Mouse (Mus musculus) CH12.LX (cell line): ENCODE measurements around the gene Spata2.

Experiments
- CHD2 ChIP-seq: IDR thresholded peaks from 2 replicates; pipeline ENCODE4 v1.6.1; 2011; ENCODE audit warnings: low read length, improper control_type of control experiment
- CTCF ChIP-seq, 2 experiments: IDR thresholded peaks in 1 of 2; conservative IDR thresholded peaks in 1 of 2; 2 replicates each; pipeline ENCODE4 v1.5.1; 2011 to 2012; ENCODE audit warnings: low read depth in 2 of 2, low read length in 2 of 2, improper control_type of control experiment in 1 of 2, inconsistent platforms in 1 of 2, mild to moderate bottlenecking in 1 of 2, moderate library complexity in 1 of 2
- E2F4 ChIP-seq: IDR thresholded peaks from 2 replicates; pipeline ENCODE4 v1.6.1; 2011; ENCODE audit warnings: low read depth, low read length, improper control_type of control experiment; ENCODE audit not compliant: insufficient replicate concordance
- KAT2A ChIP-seq: IDR thresholded peaks from 2 replicates; pipeline ENCODE4 v1.6.1; 2012; ENCODE audit warnings: low read length, improper control_type of control experiment, inconsistent platforms; ENCODE audit not compliant: insufficient replicate concordance
- MAFK ChIP-seq: IDR thresholded peaks from 2 replicates; pipeline ENCODE4 v1.6.1; 2011; ENCODE audit warnings: low read length, improper control_type of control experiment; ENCODE audit not compliant: insufficient replicate concordance
- USF2 ChIP-seq: conservative IDR thresholded peaks from 2 replicates; pipeline ENCODE4 v1.6.1; 2011; ENCODE audit warnings: low read depth, low read length, improper control_type of control experiment

DNA sequence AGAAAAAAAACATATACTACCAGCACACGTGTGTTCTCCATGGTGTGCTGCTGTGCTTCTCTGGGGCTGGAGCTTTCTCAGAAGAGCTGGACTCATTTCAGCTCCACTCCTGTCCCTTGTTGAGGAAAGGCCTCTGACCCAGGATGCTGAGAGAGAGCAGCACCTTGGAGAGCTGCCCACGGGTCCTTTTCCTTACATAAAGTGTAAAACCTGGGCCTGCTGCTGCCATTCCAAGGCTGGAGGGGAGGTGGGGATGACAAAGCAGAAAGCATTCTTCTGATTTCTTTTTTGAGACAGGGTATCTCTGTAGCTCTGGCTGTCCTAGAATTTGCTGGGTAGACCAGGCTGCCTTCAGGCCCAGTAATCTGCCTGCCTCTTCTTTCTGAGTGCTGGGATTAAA lies 14.6 kb downstream of the Spata2 start:
- TF ChIP-seq MAFK (no peak), CTCF (conservative IDR thresholded peaks at IDR 0.05 in 1 of 2, IDR thresholded peaks at IDR 0.05 in 1 of 2; ENCODE audit: low read depth in 2 of 2, low read length in 2 of 2) (no peak), USF2 (no peak), E2F4 (no peak), CHD2 (no peak), KAT2A (no peak)
